Mouse (Mus musculus): Measurements from ENCODE around the gene 4930432M17Rik. TPM values are rescaled to one million over a fixed set of nuclear protein-coding genes. Genes with fewer than 3 reads are reported as not detected.

Gene 4930432M17Rik
- total and polyA plus RNA-seq, 2 experiments from 2014 or later: not detected

DNA sequence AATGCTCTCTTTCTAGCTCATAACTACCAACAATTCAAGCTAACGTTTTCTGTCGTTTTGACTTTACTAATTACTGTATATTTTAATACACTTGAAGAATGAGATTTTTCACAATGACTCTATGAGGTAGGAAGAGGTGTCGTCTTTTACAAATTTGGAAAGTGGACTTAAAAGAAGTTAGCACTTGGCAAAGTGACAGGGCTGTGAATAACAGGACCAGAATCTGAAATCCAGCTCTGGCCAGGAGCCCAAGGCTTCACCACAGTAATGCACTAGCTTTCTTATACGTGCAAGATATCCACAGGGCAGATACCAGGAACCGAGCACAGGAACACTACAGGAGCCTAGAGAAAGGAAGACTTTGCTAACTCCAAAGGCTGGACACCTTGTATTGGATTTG lies 35.5 kb downstream of the 4930432M17Rik start:
- no peak overlapping the region for H3K4me3 ChIP-seq (ENCODE audit: low read depth, low read length)
- WGBS: 61% methylated on average over 5 of the region's 5 CpGs
- no peak overlapping the region for H3K27ac ChIP-seq (ENCODE audit: low read depth, low read length)
- no peak overlapping the region for H3K4me2 ChIP-seq (ENCODE audit: low read depth, low read length, poor library complexity, severe bottlenecking)
- H3K27me3 ChIP-seq (ENCODE audit: insufficient read depth, low read length): no peaks in the 10 kb centered on the region
- no peaks in the 10 kb centered on the region for H3K9me3 ChIP-seq (ENCODE audit: low read length)
- H3K36me3 ChIP-seq (ENCODE audit: insufficient read depth, low read length): no peaks in the 10 kb centered on the region
- H3K4me1 ChIP-seq (ENCODE audit: insufficient read depth, low read length): peaks cover 8% of the 10 kb centered on the region; the same call in 1 of the 2 replicates
- TF ChIP-seq CTCF (IDR thresholded peaks at IDR 0.05): no peak
- peak; percentile 57 for DNase-seq (ENCODE audit: low spot score)
- ATAC-seq (ENCODE audit: low FRiP score): no peak
- H3K9ac ChIP-seq (replicated peaks; ENCODE audit: low read length, poor library complexity, severe bottlenecking): no peak overlapping the region

- H3K9me3 ChIP-seq (ENCODE audit: low read length): no peaks in the 10 kb centered on the region
- no peaks in the 10 kb centered on the region for H3K4me1 ChIP-seq (ENCODE audit: insufficient read depth, low read length)
- 84% methylated on average over 4 of the region's 4 CpGs for WGBS
- no peaks in the 10 kb centered on the region for H3K27me3 ChIP-seq (ENCODE audit: insufficient read depth, low read length)
- H3K4me3 ChIP-seq (ENCODE audit: low read depth, low read length): no peak overlapping the region
- TF ChIP-seq CTCF (IDR thresholded peaks at IDR 0.05): no peak
- H3K27ac ChIP-seq (ENCODE audit: low read depth, low read length): no peak overlapping the region
- DNase-seq (ENCODE audit: low spot score) (no peak), ATAC-seq (ENCODE audit: low FRiP score) (no peak)
- H3K9ac ChIP-seq (replicated peaks; ENCODE audit: low read length, poor library complexity, severe bottlenecking): no peak overlapping the region
- H3K36me3 ChIP-seq (ENCODE audit: insufficient read depth, low read length): no peaks in the 10 kb centered on the region
- H3K4me2 ChIP-seq (ENCODE audit: low read depth, low read length, poor library complexity, severe bottlenecking): no peak overlapping the region
Observed at GRCm38 (mm10) chr3:121707106-121707505, 36.5 kb downstream of the 4930432M17Rik start.

GRCm38 (mm10) chr3:121710894-121711531 lies 40.5 kb downstream of the 4930432M17Rik start:
- peaks cover 3% of the 10 kb centered on the region; the same call in 1 of the 2 replicates for H3K4me1 ChIP-seq (ENCODE audit: insufficient read depth, low read length)
- no peaks in the 10 kb centered on the region for H3K27me3 ChIP-seq (ENCODE audit: insufficient read depth, low read length)
- H3K9ac ChIP-seq (replicated peaks; ENCODE audit: low read length, poor library complexity, severe bottlenecking): no peak overlapping the region
- no peaks in the 10 kb centered on the region for H3K36me3 ChIP-seq (ENCODE audit: insufficient read depth, low read length)
- DNase-seq (ENCODE audit: low spot score) (no peak), ATAC-seq (ENCODE audit: low FRiP score) (no peak)
- no peak for TF ChIP-seq CTCF (IDR thresholded peaks at IDR 0.05)
- WGBS: 88% methylated on average over 7 of the region's 7 CpGs
- no peak overlapping the region for H3K27ac ChIP-seq (ENCODE audit: low read depth, low read length)
- no peak overlapping the region for H3K4me3 ChIP-seq (ENCODE audit: low read depth, low read length)
- no peaks in the 10 kb centered on the region for H3K9me3 ChIP-seq (ENCODE audit: low read length)
- H3K4me2 ChIP-seq (ENCODE audit: low read depth, low read length, poor library complexity, severe bottlenecking): no peak overlapping the region

DNA sequence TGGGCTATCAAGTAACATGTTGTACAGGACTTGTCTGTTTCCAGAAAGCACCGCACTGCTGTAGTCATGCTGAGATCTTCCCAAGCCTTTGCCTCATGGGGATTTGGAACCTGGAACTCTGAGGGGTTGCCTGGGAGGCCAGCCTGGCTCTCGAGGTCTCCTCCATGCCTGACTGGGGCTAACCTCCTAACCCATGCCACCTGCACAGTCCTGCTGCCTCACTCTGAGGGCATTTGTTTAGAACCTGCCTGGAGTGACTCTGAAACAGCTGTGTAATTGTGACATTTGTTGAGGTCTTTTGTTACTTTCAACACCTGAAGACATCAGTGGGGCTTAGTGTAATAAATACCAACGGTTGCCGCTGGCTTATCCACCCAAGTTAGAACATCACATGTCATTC lies 41.7 kb downstream of the 4930432M17Rik start:
- Histone ChIP-seq H3K4me1 (ENCODE audit: insufficient read depth, low read length) (peaks cover 3% of the 10 kb centered on the region; the same call in 1 of the 2 replicates), H3K9ac (replicated peaks; ENCODE audit: low read length, poor library complexity, severe bottlenecking) (no peak overlapping the region), H3K4me2 (ENCODE audit: low read depth, low read length, poor library complexity, severe bottlenecking) (no peak overlapping the region), H3K27me3 (ENCODE audit: insufficient read depth, low read length) (no peaks in the 10 kb centered on the region), H3K9me3 (ENCODE audit: low read length) (no peaks in the 10 kb centered on the region), H3K27ac (ENCODE audit: low read depth, low read length) (no peak overlapping the region), H3K4me3 (ENCODE audit: low read depth, low read length) (no peak overlapping the region), H3K36me3 (ENCODE audit: insufficient read depth, low read length) (no peaks in the 10 kb centered on the region)
- ATAC-seq (ENCODE audit: low FRiP score): no peak
- TF ChIP-seq CTCF (IDR thresholded peaks at IDR 0.05): no peak
- WGBS: 64% methylated on average over 4 of the region's 4 CpGs
- DNase-seq (ENCODE audit: low spot score): no peak

GRCm38 (mm10) chr3:121713151-121713701 lies 42.7 kb downstream of the 4930432M17Rik start:
- Histone ChIP-seq H3K9me3 (ENCODE audit: low read length) (no peaks in the 10 kb centered on the region), H3K4me1 (ENCODE audit: insufficient read depth, low read length) (peaks cover 3% of the 10 kb centered on the region; the same call in 1 of the 2 replicates), H3K4me3 (ENCODE audit: low read depth, low read length) (no peak overlapping the region), H3K27ac (ENCODE audit: low read depth, low read length) (no peak overlapping the region), H3K27me3 (ENCODE audit: insufficient read depth, low read length) (no peaks in the 10 kb centered on the region), H3K4me2 (ENCODE audit: low read depth, low read length, poor library complexity, severe bottlenecking) (no peak overlapping the region), H3K36me3 (ENCODE audit: insufficient read depth, low read length) (no peaks in the 10 kb centered on the region), H3K9ac (replicated peaks; ENCODE audit: low read length, poor library complexity, severe bottlenecking) (no peak overlapping the region)
- ATAC-seq (ENCODE audit: low FRiP score) (no peak), DNase-seq (ENCODE audit: low spot score) (no peak)
- no peak for TF ChIP-seq CTCF (IDR thresholded peaks at IDR 0.05)
- 71% methylated on average over 17 of the region's 17 CpGs for WGBS

- H3K27ac ChIP-seq (ENCODE audit: low read depth, low read length): no peak overlapping the region
- H3K4me1 ChIP-seq (ENCODE audit: insufficient read depth, low read length): peaks cover 3% of the 10 kb centered on the region; the same call in 1 of the 2 replicates
- no peaks in the 10 kb centered on the region for H3K9me3 ChIP-seq (ENCODE audit: low read length)
- DNase-seq (ENCODE audit: low spot score) (no peak), ATAC-seq (ENCODE audit: low FRiP score) (no peak)
- H3K27me3 ChIP-seq (ENCODE audit: insufficient read depth, low read length): no peaks in the 10 kb centered on the region
- WGBS: 75% methylated on average over 8 of the region's 8 CpGs
- TF ChIP-seq CTCF (IDR thresholded peaks at IDR 0.05): no peak
- H3K9ac ChIP-seq (replicated peaks; ENCODE audit: low read length, poor library complexity, severe bottlenecking): no peak overlapping the region
- no peak overlapping the region for H3K4me2 ChIP-seq (ENCODE audit: low read depth, low read length, poor library complexity, severe bottlenecking)
- no peaks in the 10 kb centered on the region for H3K36me3 ChIP-seq (ENCODE audit: insufficient read depth, low read length)
- no peak overlapping the region for H3K4me3 ChIP-seq (ENCODE audit: low read depth, low read length)
Observed at GRCm38 (mm10) chr3:121713816-121714215, 43.3 kb downstream of the 4930432M17Rik start.
